Mouse (Mus musculus) hindbrain, embryonic 13.5 days (tissue): Measurements from ENCODE around the gene Krtap1-4. TPM values are rescaled to one million over a fixed set of nuclear protein-coding genes. Genes with fewer than 3 reads are reported as not detected.
"Not testable (repeated sequence)": the region's sequence is repeated elsewhere in the genome, so short reads cannot be mapped to it uniquely, and the experiment has no call there.

ENCODE experiments used
- ATAC-seq: fragments of 200-750 bp; cut with Nextera tagmentation; 2 replicates; pipeline ENCODE4 v1.8.0; 2017; ENCODE audit warnings: moderate TSS enrichment; ENCODE audit not compliant: low FRiP score
- H3K27ac ChIP-seq: fragments of 300-500 bp; sonication (generic); 2 replicates; pipeline ENCODE4 v1.5.1; 2015; ENCODE audit warnings: inconsistent platforms, mild to moderate bottlenecking, moderate library complexity
- H3K27me3 ChIP-seq: fragments of 300-500 bp; sonication (generic); 2 replicates; pipeline ENCODE4 v1.6.1; 2015; ENCODE audit warnings: mild to moderate bottlenecking, inconsistent platforms
- H3K36me3 ChIP-seq: fragments of 300-500 bp; sonication (generic); 2 replicates; pipeline ENCODE4 v1.6.1; 2015; ENCODE audit warnings: mild to moderate bottlenecking, inconsistent platforms
- H3K4me1 ChIP-seq: fragments of 300-500 bp; sonication (generic); replicated peaks from 2 replicates; pipeline ENCODE4 v1.6.1; 2015; ENCODE audit warnings: inconsistent platforms
- H3K4me2 ChIP-seq: fragments of 300-500 bp; sonication (generic); 2 replicates; pipeline ENCODE4 v1.6.1; 2015; ENCODE audit warnings: inconsistent platforms, mild to moderate bottlenecking, moderate library complexity
- H3K4me3 ChIP-seq: fragments of 300-500 bp; sonication (generic); 2 replicates; pipeline ENCODE4 v1.5.1; 2015; ENCODE audit warnings: mild to moderate bottlenecking, inconsistent platforms
- H3K9ac ChIP-seq: fragments of 300-500 bp; sonication (generic); 2 replicates; pipeline ENCODE4 v1.6.1; 2015; ENCODE audit warnings: mild to moderate bottlenecking, inconsistent platforms
- H3K9me3 ChIP-seq: fragments of 300-500 bp; sonication (generic); 2 replicates; pipeline ENCODE4 v1.6.1; 2016; ENCODE audit warnings: inconsistent platforms
- WGBS: fragments of 180-500 bp; shearing (Covaris S2); methylation state at CpG from one replicate; pipeline ENCODE4 v1.1.7; 2015; 5-methylcytosine and 5-hydroxymethylcytosine counted together
- polyA plus RNA-seq: library from polyadenylated mRNA; unstranded; fragments of >200 nt; fragmentation: Nextera tagmentation; extraction: Ambion mirVana; gene quantifications from 2 replicates; pipeline ENCODE4 v1.2.1, GENCODE M21; 2015

Gene Krtap1-4
- polyA plus RNA-seq = not detected in 2 replicates

DNA sequence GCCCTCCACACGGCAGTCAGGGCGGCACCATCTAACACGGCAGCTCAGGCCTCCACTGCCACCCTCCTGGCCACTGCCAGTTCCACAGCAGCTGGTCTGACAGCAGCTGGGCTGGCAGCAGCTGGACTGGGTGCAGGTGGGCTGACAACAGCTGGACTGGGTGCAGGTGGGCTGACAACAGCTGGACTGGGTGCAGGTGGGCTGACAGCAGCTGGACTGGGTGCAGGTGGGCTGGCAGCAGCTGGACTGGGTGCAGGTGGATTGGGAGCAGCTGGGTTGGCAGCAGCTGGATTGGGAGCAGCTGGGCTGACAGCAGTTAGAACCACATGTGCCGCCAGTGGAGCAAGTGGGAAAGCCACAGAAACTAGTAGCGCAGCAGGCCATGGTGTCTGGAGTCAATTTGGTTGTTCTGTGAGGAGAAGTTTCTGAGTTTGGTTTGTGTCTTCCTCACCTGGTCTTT, at the start of gene Krtap1-4:
Krtap1-4 (minus strand) TSS at position 410 of the 460 bp plus-strand sequence.
- Histone ChIP-seq H3K4me3 (no peak within 1 kb of the TSS), H3K9me3 (no peaks in the 10 kb centered on the region), H3K4me1 (no peaks in the 10 kb centered on the region), H3K27ac (no peak within 1 kb of the TSS), H3K4me2 (no peak within 1 kb of the TSS), H3K36me3 (no peaks in the 10 kb centered on the region), H3K27me3 (no peaks in the 10 kb centered on the region), H3K9ac (no peak within 1 kb of the TSS)
- 83% methylated on average over 5 of the region's 5 CpGs for WGBS
- no peak for ATAC-seq

DNA sequence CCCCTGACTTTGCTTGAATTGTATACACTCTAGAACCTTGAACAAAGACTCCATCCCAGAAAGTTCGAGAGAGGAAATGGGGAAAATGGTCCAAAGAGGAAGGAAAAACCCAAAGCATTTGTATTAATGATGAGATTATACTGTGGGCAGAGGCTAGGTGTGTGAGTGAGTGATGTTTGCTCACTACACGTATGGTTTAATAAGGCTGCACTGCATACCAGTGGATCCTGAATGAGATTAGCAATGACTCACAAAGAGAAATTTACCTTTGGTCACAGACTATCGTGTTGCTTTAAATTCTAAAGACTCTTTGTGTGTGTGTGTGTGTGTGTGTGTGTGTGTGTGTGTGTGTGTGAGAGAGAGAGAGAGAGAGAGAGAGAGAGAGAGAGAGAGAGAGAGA, 47.4 kb upstream of the Krtap1-4 start:
- WGBS = 84% methylated on average over 3 of the region's 3 CpGs
- Histone ChIP-seq H3K4me2 (no peak overlapping the region), H3K27me3 (no peaks in the 10 kb centered on the region), H3K27ac (no peak overlapping the region), H3K9ac (no peak overlapping the region), H3K36me3 (no peaks in the 10 kb centered on the region), H3K9me3 (no peaks in the 10 kb centered on the region), H3K4me1 (no peaks in the 10 kb centered on the region), H3K4me3 (no peak overlapping the region)
- ATAC-seq = no peak

DNA sequence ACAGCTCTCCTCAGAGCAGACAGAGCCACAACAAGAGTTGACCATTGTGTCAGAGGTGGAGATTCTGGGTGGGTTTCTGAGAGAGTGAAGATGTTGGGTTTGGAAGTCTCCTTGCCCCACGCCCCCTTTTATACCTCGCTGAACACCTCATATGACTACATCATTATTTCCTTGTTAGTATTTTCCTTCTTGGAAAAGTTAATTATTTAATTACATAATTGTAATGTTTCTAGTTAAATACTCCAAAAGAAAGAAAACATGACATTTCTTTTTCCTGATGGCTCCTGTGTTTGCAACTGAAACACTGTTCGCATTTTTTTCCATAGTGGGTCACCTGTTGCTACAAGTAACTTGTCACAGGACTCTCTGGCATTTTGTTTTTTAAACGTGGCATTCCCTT, 44.7 kb upstream of the Krtap1-4 start, which contains the start of gene Krtap4-1:
Krtap4-1 (minus strand) TSS at position 101 of the 400 bp plus-strand sequence.
- Histone ChIP-seq H3K9ac (no peak within 1 kb of the TSS), H3K4me2 (no peak within 1 kb of the TSS), H3K4me3 (no peak within 1 kb of the TSS), H3K27me3 (no peaks in the 10 kb centered on the region), H3K27ac (no peak within 1 kb of the TSS), H3K9me3 (no peaks in the 10 kb centered on the region), H3K36me3 (no peaks in the 10 kb centered on the region), H3K4me1 (no peaks in the 10 kb centered on the region)
- 86% methylated on average over 4 of the region's 4 CpGs for WGBS
- no peak for ATAC-seq

DNA sequence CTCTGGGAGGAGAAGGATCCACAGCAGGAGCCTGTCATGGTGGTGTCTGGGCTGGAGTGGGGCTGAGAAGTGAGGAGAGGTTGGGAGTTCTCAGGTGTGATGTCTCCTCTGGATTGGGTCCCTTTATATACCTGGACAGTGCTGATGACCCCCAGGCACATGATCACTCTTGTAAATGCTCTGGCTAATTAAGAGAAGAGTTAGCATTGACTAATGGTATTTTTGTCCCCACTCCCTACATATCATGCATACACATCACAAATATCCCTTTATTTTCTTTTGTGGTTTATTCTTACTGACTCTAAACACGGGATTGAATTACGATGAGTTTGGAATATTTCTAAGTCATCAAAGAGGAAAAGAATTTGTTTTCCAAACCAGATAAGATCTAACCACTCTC, 36.9 kb upstream of the Krtap1-4 start, which contains the start of gene Gm11562:
Gm11562 (minus strand) TSS at position 101 of the 400 bp plus-strand sequence.
- no peak for ATAC-seq
- Histone ChIP-seq H3K4me3 (no peak within 1 kb of the TSS), H3K4me2 (no peak within 1 kb of the TSS), H3K27me3 (no peaks in the 10 kb centered on the region), H3K9ac (no peak within 1 kb of the TSS), H3K4me1 (no peaks in the 10 kb centered on the region), H3K27ac (no peak within 1 kb of the TSS), H3K36me3 (no peaks in the 10 kb centered on the region), H3K9me3 (no peaks in the 10 kb centered on the region)
- 96% methylated on average over 2 of the region's 2 CpGs for WGBS

DNA sequence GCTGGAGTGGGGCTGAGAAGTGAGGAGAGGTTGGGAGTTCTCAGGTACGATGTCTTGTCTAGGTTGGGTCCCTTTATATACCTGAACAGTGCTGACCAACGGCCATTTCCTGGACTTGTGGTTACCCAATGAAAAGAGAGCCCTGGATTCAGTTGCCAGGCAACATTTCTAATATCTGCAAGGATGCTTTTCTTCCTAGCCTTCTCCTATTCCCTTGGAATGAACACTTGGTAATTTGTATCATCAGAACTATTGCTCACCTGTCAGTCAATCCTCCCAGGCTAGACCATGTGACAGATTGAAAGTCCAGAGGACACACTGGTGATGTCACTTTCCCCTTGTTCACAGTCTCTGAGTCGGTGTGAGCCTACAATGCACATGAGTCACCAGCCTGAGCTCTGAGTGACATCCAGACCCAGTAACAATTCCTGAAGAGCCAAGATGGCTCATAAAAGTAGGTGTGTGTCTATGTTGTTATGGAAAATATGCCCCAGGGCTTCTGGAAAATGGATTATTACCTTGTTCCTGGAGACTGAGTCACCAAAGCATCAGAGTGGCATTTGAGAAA, 31.4 kb upstream of the Krtap1-4 start, which contains the start of gene Krtap2-4:
Krtap2-4 (minus strand) TSS at position 51 of the 568 bp plus-strand sequence.
- Histone ChIP-seq H3K27me3 (no peaks in the 10 kb centered on the region), H3K4me1 (no peaks in the 10 kb centered on the region), H3K36me3 (no peaks in the 10 kb centered on the region), H3K27ac (no peak within 1 kb of the TSS), H3K4me2 (no peak within 1 kb of the TSS), H3K9ac (no peak within 1 kb of the TSS), H3K9me3 (no peaks in the 10 kb centered on the region), H3K4me3 (no peak within 1 kb of the TSS)
- ATAC-seq = no peak
- 66% methylated on average over 3 of the region's 3 CpGs for WGBS

DNA sequence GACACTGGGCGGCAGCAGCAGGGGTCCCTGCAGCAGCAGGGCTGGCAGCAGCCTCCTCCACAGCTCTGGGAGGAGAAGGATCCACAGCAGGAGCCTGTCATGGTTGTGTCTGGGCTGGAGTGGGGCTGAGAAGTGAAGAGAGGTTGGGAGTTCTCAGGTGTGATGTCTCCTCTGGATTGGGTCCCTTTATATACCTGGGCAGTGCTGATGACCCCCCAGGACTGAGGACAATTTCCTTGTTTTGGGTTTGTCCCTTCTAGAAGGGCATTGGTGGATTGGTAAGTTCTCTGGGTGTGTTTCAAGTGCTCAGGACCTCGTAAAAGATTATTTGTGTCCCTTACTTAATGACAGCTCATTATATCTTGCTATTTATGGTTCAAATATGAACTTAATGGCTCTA, 26.6 kb upstream of the Krtap1-4 start, which contains the start of gene Gm11937:
Gm11937 (minus strand) TSS at position 101 of the 400 bp plus-strand sequence.
- not testable (repeated sequence) for H3K36me3 ChIP-seq, H3K9ac ChIP-seq, H3K4me3 ChIP-seq, H3K4me1 ChIP-seq, H3K4me2 ChIP-seq, ATAC-seq, H3K9me3 ChIP-seq, H3K27me3 ChIP-seq, H3K27ac ChIP-seq
- 88% methylated on average over 1 of the region's 2 CpGs for WGBS

DNA sequence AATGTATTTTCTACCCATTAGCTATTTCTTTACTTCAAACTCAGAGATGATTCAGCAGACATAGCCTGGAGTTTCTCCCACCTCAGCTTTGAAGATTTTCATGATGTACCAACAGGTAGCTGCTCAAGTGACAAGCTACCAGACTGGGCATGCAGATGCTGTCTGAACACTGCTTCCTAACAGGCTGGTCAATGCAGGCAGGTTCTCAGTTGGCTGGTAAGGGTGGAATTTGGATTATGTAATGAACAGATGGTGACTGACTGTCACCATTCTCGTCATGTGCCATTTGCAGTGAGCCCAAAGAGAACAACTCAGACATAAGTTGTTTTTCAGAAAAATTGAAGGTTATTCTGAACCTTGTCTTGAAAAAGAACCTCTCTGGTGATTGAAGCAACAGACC, 25.7 kb upstream of the Krtap1-4 start:
- H3K4me3 ChIP-seq = no peak overlapping the region
- no peak overlapping the region for H3K27ac ChIP-seq
- ATAC-seq = no peak
- no peak overlapping the region for H3K4me2 ChIP-seq
- WGBS = 82% methylated on average over 1 of the region's 1 CpGs
- no peaks in the 10 kb centered on the region for H3K4me1 ChIP-seq
- H3K9ac ChIP-seq = no peak overlapping the region
- H3K36me3 ChIP-seq = no peaks in the 10 kb centered on the region
- no peaks in the 10 kb centered on the region for H3K27me3 ChIP-seq
- H3K9me3 ChIP-seq = no peaks in the 10 kb centered on the region

DNA sequence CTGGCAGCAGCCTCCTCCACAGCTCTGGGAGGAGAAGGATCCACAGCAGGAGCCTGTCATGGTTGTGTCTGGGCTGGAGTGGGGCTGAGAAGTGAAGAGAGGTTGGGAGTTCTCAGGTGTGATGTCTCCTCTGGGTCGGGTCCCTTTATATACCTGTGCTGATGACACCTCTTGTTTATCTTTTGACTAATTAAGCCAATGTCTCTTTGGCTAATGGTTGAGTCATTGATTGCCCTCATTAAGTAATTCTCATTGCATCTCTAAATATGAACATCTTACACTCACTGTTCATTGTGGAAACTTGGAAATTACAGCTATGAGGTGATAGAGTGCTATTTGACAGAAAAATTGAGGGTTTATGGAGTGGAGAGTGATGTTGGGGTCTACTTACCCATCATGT, 19.8 kb upstream of the Krtap1-4 start, which contains the start of gene Gm11938:
Gm11938 (minus strand) TSS at position 101 of the 400 bp plus-strand sequence.
- H3K27ac ChIP-seq, H3K27me3 ChIP-seq, H3K4me2 ChIP-seq, H3K4me3 ChIP-seq, H3K36me3 ChIP-seq, ATAC-seq, H3K9ac ChIP-seq, H3K9me3 ChIP-seq, H3K4me1 ChIP-seq: not testable (repeated sequence)
- WGBS = 83% methylated on average over 1 of the region's 1 CpGs

DNA sequence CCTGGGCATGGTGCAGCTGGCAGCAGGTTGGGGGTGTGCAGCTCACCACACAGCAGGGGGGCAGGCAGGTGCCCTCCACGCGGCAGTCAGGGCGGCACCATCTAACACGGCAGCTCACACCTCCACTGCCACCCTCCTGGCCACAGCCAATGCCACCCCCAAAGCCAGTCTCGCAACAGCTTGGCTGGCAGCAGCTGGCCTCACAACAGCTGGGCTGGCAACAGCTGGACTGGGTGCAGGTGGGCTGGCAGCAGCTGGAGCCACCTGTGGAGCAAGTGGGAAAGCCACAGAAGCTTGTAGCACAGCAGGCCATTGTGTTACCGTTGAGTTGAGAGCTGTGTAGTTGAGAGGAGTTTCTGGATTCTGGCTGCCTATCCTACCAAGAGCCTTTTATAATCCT, 14.3 kb upstream of the Krtap1-4 start, which contains the start of gene Krtap9-3:
Krtap9-3 (minus strand) TSS at position 364 of the 400 bp plus-strand sequence.
- not testable (repeated sequence) for H3K4me1 ChIP-seq

DNA sequence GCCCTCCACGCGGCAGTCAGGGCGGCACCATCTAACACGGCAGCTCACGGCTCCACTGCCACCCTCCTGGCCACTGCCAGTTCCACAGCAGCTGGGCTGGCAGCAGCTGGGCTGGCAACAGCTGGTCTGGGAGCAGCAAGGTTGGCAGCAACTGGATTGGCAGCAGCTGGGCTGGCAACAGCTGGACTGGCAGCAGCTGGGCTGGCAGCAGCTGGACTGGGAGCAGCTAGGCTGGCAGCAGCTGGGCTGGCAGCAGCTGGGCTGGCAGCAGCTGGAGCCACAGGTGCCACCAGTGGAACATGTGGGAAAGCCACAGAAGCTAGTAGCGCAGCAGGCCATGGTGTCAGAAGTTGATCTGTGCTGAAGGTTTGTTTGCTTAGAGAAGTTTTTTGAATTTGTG, 7.5 kb upstream of the Krtap1-4 start, which contains the start of gene Krtap1-3:
Krtap1-3 (minus strand) TSS at position 359 of the 400 bp plus-strand sequence.
- no peak within 1 kb of the TSS for H3K4me2 ChIP-seq
- no peak within 1 kb of the TSS for H3K27ac ChIP-seq
- no peak within 1 kb of the TSS for H3K9ac ChIP-seq
- no peak within 1 kb of the TSS for H3K4me3 ChIP-seq
- ATAC-seq = no peak
- 89% methylated on average over 6 of the region's 6 CpGs for WGBS
- H3K4me1 ChIP-seq = no peaks in the 10 kb centered on the region
- H3K36me3 ChIP-seq = no peaks in the 10 kb centered on the region
- no peaks in the 10 kb centered on the region for H3K9me3 ChIP-seq
- H3K27me3 ChIP-seq = no peaks in the 10 kb centered on the region

More for the DNA sequence above, 14.3 kb upstream of the Krtap1-4 start, which contains the start of gene Krtap9-3:
- not testable (repeated sequence) for H3K9me3 ChIP-seq, H3K27ac ChIP-seq, H3K27me3 ChIP-seq, H3K36me3 ChIP-seq, ATAC-seq, H3K4me3 ChIP-seq, H3K9ac ChIP-seq, H3K4me2 ChIP-seq
- 83% methylated on average over 6 of the region's 6 CpGs for WGBS

DNA sequence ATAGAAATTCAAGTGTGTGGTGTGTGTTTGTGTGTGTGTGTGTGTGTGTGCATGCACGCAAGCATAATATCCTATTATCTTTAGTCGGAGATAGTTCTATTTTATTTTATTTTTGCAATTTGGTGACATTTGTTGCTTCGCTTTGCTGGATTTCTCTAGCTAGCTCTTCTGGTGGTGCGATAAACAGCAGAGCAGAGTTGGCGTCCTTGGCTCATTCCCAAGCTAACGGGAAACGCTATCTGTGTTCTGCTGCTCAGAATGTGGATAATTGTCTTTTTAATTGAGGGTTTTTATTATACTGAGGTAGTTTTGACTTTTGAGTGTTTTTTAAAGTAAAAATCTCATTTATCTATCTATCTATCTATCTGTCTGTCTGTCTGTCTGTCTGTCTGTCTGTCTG, 1.6 kb upstream of the Krtap1-4 start:
- no peaks in the 10 kb centered on the region for H3K9me3 ChIP-seq
- no peaks in the 10 kb centered on the region for H3K27me3 ChIP-seq
- no peaks in the 10 kb centered on the region for H3K36me3 ChIP-seq
- H3K27ac ChIP-seq = no peak overlapping the region
- no peak overlapping the region for H3K4me2 ChIP-seq
- H3K4me3 ChIP-seq = no peak overlapping the region
- ATAC-seq = no peak
- H3K4me1 ChIP-seq = no peaks in the 10 kb centered on the region
- WGBS = 93% methylated on average over 7 of the region's 7 CpGs
- H3K9ac ChIP-seq = no peak overlapping the region

DNA sequence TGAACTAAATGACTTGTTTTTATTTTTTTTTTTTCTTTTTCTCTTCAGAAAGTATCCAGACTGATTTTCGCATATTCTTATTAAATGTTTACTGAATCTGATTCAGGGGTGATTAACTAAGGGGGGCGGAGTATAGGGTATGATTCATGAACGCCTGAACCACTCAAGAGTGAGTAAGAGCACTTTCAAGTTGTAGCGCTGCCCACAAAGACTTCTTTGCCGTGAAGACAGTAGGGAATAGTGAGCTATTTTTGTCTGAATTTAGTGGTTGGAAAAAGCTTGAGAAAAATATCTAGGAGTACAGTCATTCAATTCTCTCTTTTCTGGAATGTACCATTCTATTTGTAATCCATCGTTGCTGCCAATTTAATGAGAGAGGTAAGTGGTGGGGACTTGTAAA, 1.9 kb downstream of the Krtap1-4 start:
- Histone ChIP-seq H3K4me2 (no peak overlapping the region), H3K9ac (no peak overlapping the region), H3K27ac (no peak overlapping the region), H3K36me3 (no peaks in the 10 kb centered on the region), H3K27me3 (no peaks in the 10 kb centered on the region), H3K4me3 (no peak overlapping the region), H3K4me1 (no peaks in the 10 kb centered on the region), H3K9me3 (no peaks in the 10 kb centered on the region)
- WGBS = 89% methylated on average over 6 of the region's 6 CpGs
- no peak for ATAC-seq

DNA sequence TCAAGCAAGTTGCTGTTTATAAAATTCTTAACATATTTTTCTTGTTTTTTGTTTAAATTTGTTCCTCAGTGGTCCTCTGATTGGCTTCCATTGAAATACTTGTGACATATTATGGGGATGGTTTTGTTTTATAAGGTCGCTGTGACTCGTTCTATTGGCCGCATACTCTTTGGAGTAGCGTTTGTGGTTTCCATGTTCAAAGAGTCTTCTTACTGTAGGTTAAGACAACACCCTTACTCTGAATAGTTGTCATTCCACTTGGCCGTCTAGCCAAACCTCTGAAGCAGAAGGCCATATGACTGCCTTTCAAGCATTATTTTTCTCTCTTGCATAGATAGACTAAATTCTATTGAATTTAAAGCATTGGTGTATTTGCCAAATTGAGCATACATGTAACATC, 2.4 kb downstream of the Krtap1-4 start:
- no peaks in the 10 kb centered on the region for H3K9me3 ChIP-seq
- no peak overlapping the region for H3K4me2 ChIP-seq
- 95% methylated on average over 5 of the region's 5 CpGs for WGBS
- no peak overlapping the region for H3K9ac ChIP-seq
- ATAC-seq = no peak
- no peaks in the 10 kb centered on the region for H3K27me3 ChIP-seq
- H3K4me1 ChIP-seq = no peaks in the 10 kb centered on the region
- no peak overlapping the region for H3K4me3 ChIP-seq
- no peaks in the 10 kb centered on the region for H3K36me3 ChIP-seq
- H3K27ac ChIP-seq = no peak overlapping the region
